In genomic region chr12:3870024-3870423, GRCm38 (mm10) we compare ENCODE assay signal across 15 mouse cellular contexts.
DNase-seq lines count a peak whose midpoint lies in the region; ATAC-seq lines count a peak whose summit lies in the region.
"Had no signal": no experiment of that assay in that cellular context is flagged by ENCODE, and none has a peak within 500 bp of the region (broad histone marks: within the 10 kb centered on the region; RNA-seq: fewer than 3 reads in every experiment).

No protein-coding gene starts in this region.

- no peak for DNase-seq in heart, postnatal 14 days
- no peak for DNase-seq in limb, embryonic 10.5 days (ENCODE audit: low spot score)
- DNase-seq in cerebellum, adult 9-10 months: peak; percentile 71
- no peak for DNase-seq in MN1 (ENCODE audit: low spot score)
- DNase-seq: kidney, adult 9 months had no signal

- peaks cover 91% of the 10 kb centered on the region for H3K4me1 ChIP-seq in heart, embryonic 13.5 days
- H3K4me1 ChIP-seq in limb, embryonic 15.5 days: peaks cover 59% of the 10 kb centered on the region
- H3K4me1 ChIP-seq in limb, embryonic 10.5 days: peaks cover 41% of the 10 kb centered on the region
- peaks cover 41% of the 10 kb centered on the region for H3K4me1 ChIP-seq in stomach, embryonic 14.5 days (ENCODE audit: control insufficient read depth, insufficient read depth, low read length)

- intact Hi-C loops in heart, postnatal 14 days (cut with DNase I): loop anchor here (5.0 kb wide), 2 partner anchors 52 to 63 kb away; partner anchors contain the start of gene Dnmt3a

- H3K27me3 ChIP-seq in heart, embryonic 13.5 days (replicated peaks): no peaks in the 10 kb centered on the region
- H3K27me3 ChIP-seq in limb, embryonic 15.5 days: no peaks in the 10 kb centered on the region
- H3K27me3 ChIP-seq in limb, embryonic 10.5 days (ENCODE audit: low read depth, poor library complexity, severe bottlenecking): peaks cover 9% of the 10 kb centered on the region; the same call in 1 of the 2 replicates
- H3K27me3 ChIP-seq in stomach, embryonic 14.5 days (ENCODE audit: control insufficient read depth, insufficient read depth, low read length): no peaks in the 10 kb centered on the region
- H3K27me3 ChIP-seq: CH12.LX; forebrain, embryonic 15.5 days; lung, embryonic 15.5 days; Patski had no signal

- H3K4me2 ChIP-seq in heart, embryonic 13.5 days: no peak overlapping the region
- H3K4me2 ChIP-seq in limb, embryonic 15.5 days: no peak overlapping the region
- no peak overlapping the region for H3K4me2 ChIP-seq in stomach, embryonic 14.5 days (replicated peaks; ENCODE audit: low read depth, low read length)
- H3K4me2 ChIP-seq: forebrain, embryonic 15.5 days; lung, embryonic 15.5 days; midbrain, embryonic 11.5 days had no signal

- no peak for ATAC-seq in heart, embryonic 13.5 days (ENCODE audit: extremely low read depth, insufficient number of reproducible peaks, low FRiP score, low TSS enrichment)
- no peak for ATAC-seq in limb, embryonic 15.5 days (ENCODE audit: insufficient number of reproducible peaks, low FRiP score, low TSS enrichment, low read depth)
- ATAC-seq in stomach, embryonic 14.5 days (ENCODE audit: insufficient number of reproducible peaks, insufficient read depth, low FRiP score, low read depth): no peak
- ATAC-seq: Patski had no signal

- peaks cover 69% of the 10 kb centered on the region for H3K36me3 ChIP-seq in heart, embryonic 13.5 days
- H3K36me3 ChIP-seq in limb, embryonic 15.5 days: peaks cover 75% of the 10 kb centered on the region
- peaks cover 51% of the 10 kb centered on the region for H3K36me3 ChIP-seq in limb, embryonic 10.5 days
- peaks cover 57% of the 10 kb centered on the region for H3K36me3 ChIP-seq in stomach, embryonic 14.5 days (ENCODE audit: control insufficient read depth, insufficient read depth, low read length)
- H3K36me3 ChIP-seq: forebrain, embryonic 15.5 days had no signal

- H3K4me3 ChIP-seq in heart, embryonic 13.5 days: no peak overlapping the region
- no peak overlapping the region for H3K4me3 ChIP-seq in limb, embryonic 15.5 days
- no peak overlapping the region for H3K4me3 ChIP-seq in limb, embryonic 10.5 days
- H3K4me3 ChIP-seq in stomach, embryonic 14.5 days (ENCODE audit: low read depth, low read length): no peak overlapping the region
- H3K4me3 ChIP-seq: forebrain, embryonic 15.5 days; lung, embryonic 15.5 days; myocyte had no signal

- WGBS in heart, embryonic 13.5 days: 87% methylated on average over 5 of the region's 5 CpGs
- 88% methylated on average over 5 of the region's 5 CpGs for WGBS in limb, embryonic 15.5 days
- 94% methylated on average over 5 of the region's 5 CpGs for WGBS in limb, embryonic 10.5 days
- 86% methylated on average over 5 of the region's 5 CpGs for WGBS in stomach, embryonic 14.5 days

- peak overlapping the region; percentile 24; the same call in 1 of the 2 replicates for H3K9ac ChIP-seq in heart, embryonic 13.5 days
- H3K9ac ChIP-seq in limb, embryonic 15.5 days: no peak overlapping the region
- H3K9ac ChIP-seq in stomach, embryonic 14.5 days (replicated peaks; ENCODE audit: low read depth, low read length): no peak overlapping the region
- H3K9ac ChIP-seq: forebrain, embryonic 15.5 days; hindbrain, embryonic 14.5 days; lung, embryonic 15.5 days had no signal

- peak overlapping the region; percentile 86 for H3K27ac ChIP-seq in heart, embryonic 13.5 days (replicated peaks)
- peak overlapping the region; percentile 33; the same call in 1 of the 2 replicates for H3K27ac ChIP-seq in limb, embryonic 15.5 days
- H3K27ac ChIP-seq in limb, embryonic 10.5 days: no peak overlapping the region
- H3K27ac ChIP-seq in stomach, embryonic 14.5 days (ENCODE audit: low read length): peak overlapping the region; percentile 44; the same call in 1 of the 2 replicates

- no peaks in the 10 kb centered on the region for H3K9me3 ChIP-seq in heart, embryonic 13.5 days
- no peaks in the 10 kb centered on the region for H3K9me3 ChIP-seq in limb, embryonic 15.5 days
- H3K9me3 ChIP-seq in limb, embryonic 10.5 days (replicated peaks): no peaks in the 10 kb centered on the region
- no peaks in the 10 kb centered on the region for H3K9me3 ChIP-seq in stomach, embryonic 14.5 days (ENCODE audit: control insufficient read depth, low read depth, low read length)
- H3K9me3 ChIP-seq: forebrain, embryonic 15.5 days; lung, embryonic 15.5 days had no signal
